Mouse (Mus musculus): Measurements from ENCODE around the gene Clybl. TPM values are rescaled to one million over a fixed set of nuclear protein-coding genes. Genes with fewer than 3 reads are reported as not detected.

Gene Clybl
- polyA plus RNA-seq, 1 experiment: 10.7 TPM

- DNase-seq (ENCODE audit: low read depth, low spot score): no peak
- WGBS: 88% methylated on average over 5 of the region's 5 CpGs
Observed at GRCm38 (mm10) chr14:122283959-122284358, 102.5 kb downstream of the Clybl start.

GRCm38 (mm10) chr14:122296399-122296798 lies 114.9 kb downstream of the Clybl start:
- no peak for DNase-seq (ENCODE audit: low read depth, low spot score)
- 71% methylated on average over 4 of the region's 4 CpGs for WGBS

- no peak for DNase-seq (ENCODE audit: low read depth, low spot score)
- 56% methylated on average over 2 of the region's 2 CpGs for WGBS
Observed at GRCm38 (mm10) chr14:122296864-122297263, 115.4 kb downstream of the Clybl start.

GRCm38 (mm10) chr14:122297386-122298109 lies 116.0 kb downstream of the Clybl start:
- WGBS: 80% methylated on average over 11 of the region's 11 CpGs
- DNase-seq (ENCODE audit: low read depth, low spot score): no peak

GRCm38 (mm10) chr14:122300261-122300660 lies 118.8 kb downstream of the Clybl start:
- 93% methylated on average over 11 of the region's 11 CpGs for WGBS
- DNase-seq (ENCODE audit: low read depth, low spot score): no peak

GRCm38 (mm10) chr14:122303821-122304220 lies 122.3 kb downstream of the Clybl start:
- no peak for DNase-seq (ENCODE audit: low read depth, low spot score)
- 36% methylated on average over 1 of the region's 1 CpGs for WGBS

GRCm38 (mm10) chr14:122305132-122305531 lies 123.6 kb downstream of the Clybl start:
- WGBS: 83% methylated on average over 8 of the region's 8 CpGs
- no peak for DNase-seq (ENCODE audit: low read depth, low spot score)

- no peak for DNase-seq (ENCODE audit: low read depth, low spot score)
- 97% methylated on average over 6 of the region's 6 CpGs for WGBS
Observed at GRCm38 (mm10) chr14:122312415-122312814, 130.9 kb downstream of the Clybl start.

- no peak for DNase-seq (ENCODE audit: low read depth, low spot score)
- 90% methylated on average over 4 of the region's 4 CpGs for WGBS
Observed at GRCm38 (mm10) chr14:122313328-122313727, 131.8 kb downstream of the Clybl start.

GRCm38 (mm10) chr14:122315743-122316142 lies 134.2 kb downstream of the Clybl start:
- WGBS: 93% methylated on average over 12 of the region's 12 CpGs

GRCm38 (mm10) chr14:122322136-122322535 lies 140.6 kb downstream of the Clybl start:
- 44% methylated on average over 5 of the region's 5 CpGs for WGBS

More at GRCm38 (mm10) chr14:122315743-122316142, 134.2 kb downstream of the Clybl start:
- DNase-seq (ENCODE audit: low read depth, low spot score): no peak

GRCm38 (mm10) chr14:122323838-122324458 lies 142.4 kb downstream of the Clybl start:
- 82% methylated on average over 9 of the region's 9 CpGs for WGBS
- no peak for DNase-seq (ENCODE audit: low read depth, low spot score)

More at GRCm38 (mm10) chr14:122322136-122322535, 140.6 kb downstream of the Clybl start:
- DNase-seq (ENCODE audit: low read depth, low spot score): no peak

GRCm38 (mm10) chr14:122330136-122330535 lies 148.6 kb downstream of the Clybl start:
- no peak for DNase-seq (ENCODE audit: low read depth, low spot score)
- WGBS: 87% methylated on average over 9 of the region's 9 CpGs

GRCm38 (mm10) chr14:122330716-122331115 lies 149.2 kb downstream of the Clybl start:
- 91% methylated on average over 2 of the region's 2 CpGs for WGBS
- DNase-seq (ENCODE audit: low read depth, low spot score): no peak

GRCm38 (mm10) chr14:122331635-122332460 lies 150.3 kb downstream of the Clybl start:
- DNase-seq (ENCODE audit: low read depth, low spot score): no peak
- WGBS: 68% methylated on average over 14 of the region's 14 CpGs

- DNase-seq (ENCODE audit: low read depth, low spot score): peak; percentile 28
- WGBS: 16% methylated on average over 4 of the region's 4 CpGs
Observed at GRCm38 (mm10) chr14:122336957-122337356, 155.5 kb downstream of the Clybl start.

- 80% methylated on average over 4 of the region's 4 CpGs for WGBS
- no peak for DNase-seq (ENCODE audit: low read depth, low spot score)
Observed at GRCm38 (mm10) chr14:122338784-122339183, 157.3 kb downstream of the Clybl start.

GRCm38 (mm10) chr14:122340141-122340540 lies 158.6 kb downstream of the Clybl start:
- WGBS: 97% methylated on average over 5 of the region's 5 CpGs
- no peak for DNase-seq (ENCODE audit: low read depth, low spot score)

- 68% methylated on average over 6 of the region's 6 CpGs for WGBS
Observed at GRCm38 (mm10) chr14:122341591-122342360, 160.3 kb downstream of the Clybl start.

More at GRCm38 (mm10) chr14:122341591-122342360, 160.3 kb downstream of the Clybl start:
- DNase-seq (ENCODE audit: low read depth, low spot score): no peak
